ENCODE assay signal across 15 mouse cellular contexts in the genomic region with DNA sequence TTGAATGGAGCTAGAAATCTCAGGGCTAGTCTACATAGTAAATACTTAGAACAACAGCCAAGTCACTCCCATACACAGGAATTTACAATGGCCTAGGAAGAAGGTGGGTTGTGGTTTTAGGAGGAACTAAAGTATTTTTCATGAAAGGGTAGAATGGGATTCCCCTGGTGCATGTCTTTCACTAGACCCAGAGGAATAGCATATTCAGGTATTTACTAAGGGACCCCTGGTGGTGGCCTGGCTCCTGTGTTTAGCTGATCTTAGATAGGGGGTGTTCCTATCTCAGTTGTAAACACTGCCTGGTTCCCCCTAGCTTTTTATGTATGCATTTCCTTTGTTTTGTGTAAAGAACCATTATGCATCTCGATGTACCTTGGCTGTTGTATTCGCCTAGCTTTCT.
"Had no signal": no experiment of that assay in that cellular context is flagged by ENCODE, and none has a peak within 500 bp of the region (broad histone marks: within the 10 kb centered on the region; RNA-seq: fewer than 3 reads in every experiment).

No protein-coding gene starts in this region.

- DNase-seq: cerebellum, adult 9-10 months; cerebellum, adult 9-11 months; cerebellum, postnatal 10 days; cerebellum, postnatal 14 days; cerebellum, postnatal 25 days; cerebellum, postnatal 36 days; embryo, embryonic 11 days; forebrain, postnatal 0 days; gastrocnemius, adult 2 months; gastrocnemius, postnatal 10 days; gastrocnemius, postnatal 14 days; gastrocnemius, postnatal 25 days; gastrocnemius, postnatal 36 days; heart, adult 18-20 months; heart, adult 2 months had no signal
